Mouse (Mus musculus): ENCODE measurements at regions not wholly inside any gene's neighbourhood (a gene's known extent, or its start where the extent isn't known, plus 50 kb on each side); places are given as distances from the start of the nearest gene placed in this dataset.

DNA sequence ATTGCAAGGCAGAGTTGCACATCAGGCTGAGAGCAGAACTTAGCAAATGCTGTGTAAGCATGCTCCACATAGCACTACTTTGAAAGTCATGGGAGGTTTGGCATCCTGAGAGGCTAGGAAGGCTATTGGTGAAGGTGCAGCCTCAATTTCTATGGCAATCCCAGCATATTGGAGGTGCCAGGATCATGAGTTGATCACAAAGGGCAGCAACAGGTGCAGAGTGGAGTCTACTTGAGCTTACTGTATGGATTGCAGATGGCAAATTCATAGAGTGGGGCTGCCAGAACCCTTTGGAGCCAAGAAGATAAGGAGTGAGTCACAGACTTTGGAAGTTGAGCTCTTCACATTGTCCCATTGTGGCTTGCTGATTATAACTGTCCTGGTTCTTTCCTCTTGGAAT lies 75.4 kb upstream of the Asns start:
- TF ChIP-seq POLR2A (IDR thresholded peaks at IDR 0.05; ENCODE audit: insufficient read depth, low read depth, low read length) (no peak), CTCF (IDR thresholded peaks at IDR 0.05) (no peak), EP300 (IDR thresholded peaks at IDR 0.05; ENCODE audit: insufficient read depth, low read depth, low read length) (no peak)
